Mouse (Mus musculus): ENCODE results near the gene Lingo2.

GRCm38 (mm10) chr4:36131341-36131740, 820.2 kb downstream of the Lingo2 start:
- no peak for TF ChIP-seq CTCF (IDR thresholded peaks at IDR 0.05; ENCODE audit: extremely low read depth, insufficient read depth, low read length)
- no peak for TF ChIP-seq POLR2A (IDR thresholded peaks at IDR 0.05; ENCODE audit: extremely low read depth, insufficient read depth, low read length)

All from cortical plate, adult 2 months (tissue).